Mouse (Mus musculus) olfactory bulb, adult 2 months (tissue): ENCODE results near the gene Mal.

Experiments
- CTCF ChIP-seq: fragments of 200-500 bp; IDR thresholded peaks from 2 replicates; pipeline ENCODE4 v1.5.1; 2012; ENCODE audit warnings: low read depth, mild to moderate bottlenecking, low read length, moderate library complexity; ENCODE audit not compliant: insufficient read depth
- POLR2A ChIP-seq: fragments of 200-500 bp; IDR thresholded peaks from 2 replicates; pipeline ENCODE4 v1.6.1; 2012; ENCODE audit warnings: mild to moderate bottlenecking, low read depth, low read length, moderate library complexity; ENCODE audit not compliant: insufficient read depth

DNA sequence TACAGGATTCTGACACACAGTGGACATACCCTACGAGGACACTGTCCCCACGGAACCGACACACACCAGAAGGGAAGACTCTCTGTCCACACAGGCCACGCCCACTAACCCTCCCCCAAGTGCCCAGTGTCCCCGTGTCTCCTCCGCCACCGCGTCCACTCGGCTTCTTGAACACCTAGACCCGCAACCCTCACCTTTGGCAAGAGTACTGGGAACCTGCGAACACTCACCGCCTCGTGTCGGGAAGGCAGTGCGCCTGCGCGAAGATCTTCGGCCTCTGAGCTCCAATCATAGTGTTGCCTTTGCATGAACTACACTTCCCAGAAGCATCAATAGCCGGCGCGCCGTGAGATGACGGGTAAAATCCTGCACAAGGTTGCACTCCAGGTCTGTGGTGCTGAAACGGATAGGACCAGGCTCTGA lies 72.0 kb downstream of the Mal start:
- no peak for TF ChIP-seq CTCF
- TF ChIP-seq POLR2A, result peak; percentile 95
